Mouse (Mus musculus) cerebellum, postnatal 10 days (tissue): ENCODE measurements at regions not wholly inside any gene's neighbourhood (a gene's known extent, or its start where the extent isn't known, plus 50 kb on each side); places are given as distances from the start of the nearest gene placed in this dataset.
A peak's percentile ranks its signal among the peaks of the same experiment; 100 is the strongest.
"Not testable (repeated sequence)": the region's sequence is repeated elsewhere in the genome, so short reads cannot be mapped to it uniquely, and the experiment has no call there.

Experiments
- DNase-seq, 2 experiments: peaks; one replicate each; pipeline ENCODE4 v3.0.0; 2021; ENCODE audit warnings: mixed read lengths in 2 of 2

GRCm38 (mm10) chr4:17092132-17092531 is 2513.1 kb upstream of the Gm12353 start:
- DNase-seq = peak; percentile 3 to 4

GRCm38 (mm10) chr4:17107916-17108315 is 2497.3 kb upstream of the Gm12353 start:
- DNase-seq = not testable (repeated sequence)
